Mouse (Mus musculus): ENCODE data around the gene Tmem190. TPM values are rescaled to one million over a fixed set of nuclear protein-coding genes. Genes with fewer than 3 reads are reported as not detected.

The Tmem190 gene
- polyA plus RNA-seq, 1 experiment from 2014 or later, result not detected

DNA sequence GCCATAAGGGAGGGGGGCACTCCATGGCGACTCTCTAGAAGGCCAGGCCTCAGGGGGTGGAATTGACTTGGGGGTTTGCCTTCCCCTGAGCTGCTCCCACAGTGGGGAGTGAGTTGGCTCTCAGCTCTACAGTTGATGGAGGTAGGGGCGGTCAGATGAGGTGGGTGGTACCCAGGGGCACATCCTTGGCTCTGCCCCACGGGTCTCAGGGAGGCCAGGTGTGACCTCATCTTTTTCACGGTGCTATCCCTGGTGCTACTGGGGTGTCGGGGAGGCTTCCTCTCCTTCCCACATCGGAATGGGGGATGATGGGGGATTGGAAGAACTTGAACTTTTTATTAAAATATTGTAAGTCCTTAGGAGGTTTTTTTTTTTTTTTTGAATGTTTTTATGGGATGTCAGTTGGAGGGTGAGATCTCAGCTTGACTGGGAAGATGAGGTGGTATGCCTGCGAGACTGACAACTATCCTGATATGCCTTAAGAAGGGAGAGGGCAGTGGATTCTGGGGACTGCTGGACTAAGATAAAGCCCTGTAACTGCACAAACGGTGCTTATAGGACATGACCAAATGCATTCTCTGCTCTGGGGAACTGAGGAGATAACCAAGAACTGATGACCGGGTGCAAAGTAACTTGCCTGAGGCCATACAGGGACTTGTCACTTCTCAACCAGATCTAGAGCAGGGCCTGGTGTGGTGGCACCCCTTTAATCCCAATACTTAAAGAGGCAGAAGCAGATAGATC, 35.4 kb upstream of the Tmem190 start:
- Histone ChIP-seq H3K27me3 (no peaks in the 10 kb centered on the region), H3K9me3 (no peaks in the 10 kb centered on the region), H3K4me1 (peaks cover 13% of the 10 kb centered on the region), H3K36me3 (peaks cover 49% of the 10 kb centered on the region), H3K4me2 (no peak overlapping the region), H3K9ac (no peak overlapping the region), H3K4me3 (no peak overlapping the region), H3K27ac (no peak overlapping the region)
- WGBS, result 76% methylated on average over 9 of the region's 9 CpGs
- no peak for ATAC-seq (ENCODE audit: insufficient number of reproducible peaks, insufficient read depth, low FRiP score, low TSS enrichment, low read depth)

DNA sequence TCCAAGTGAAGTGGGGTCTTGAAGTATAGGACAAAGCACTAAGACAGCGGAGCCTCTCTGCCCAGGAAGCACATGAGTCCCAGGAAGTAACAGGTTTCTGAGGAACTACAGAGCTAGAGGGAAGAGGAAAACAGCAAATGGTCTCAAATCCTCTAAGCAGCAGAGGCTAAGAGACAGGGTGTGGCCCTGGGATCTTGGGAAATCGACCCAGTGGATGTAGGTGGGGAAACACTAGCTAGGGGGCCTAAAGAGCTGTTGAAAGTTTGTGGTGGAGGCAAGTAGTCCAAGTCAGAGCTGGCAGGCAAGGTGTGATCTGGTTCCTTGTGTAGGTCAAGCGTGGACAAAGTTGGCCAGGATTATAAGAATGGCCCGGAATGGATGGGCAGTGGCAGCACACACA, 34.4 kb upstream of the Tmem190 start:
- WGBS, result 79% methylated on average over 4 of the region's 4 CpGs
- ATAC-seq (ENCODE audit: insufficient number of reproducible peaks, insufficient read depth, low FRiP score, low TSS enrichment, low read depth), result no peak

DNA sequence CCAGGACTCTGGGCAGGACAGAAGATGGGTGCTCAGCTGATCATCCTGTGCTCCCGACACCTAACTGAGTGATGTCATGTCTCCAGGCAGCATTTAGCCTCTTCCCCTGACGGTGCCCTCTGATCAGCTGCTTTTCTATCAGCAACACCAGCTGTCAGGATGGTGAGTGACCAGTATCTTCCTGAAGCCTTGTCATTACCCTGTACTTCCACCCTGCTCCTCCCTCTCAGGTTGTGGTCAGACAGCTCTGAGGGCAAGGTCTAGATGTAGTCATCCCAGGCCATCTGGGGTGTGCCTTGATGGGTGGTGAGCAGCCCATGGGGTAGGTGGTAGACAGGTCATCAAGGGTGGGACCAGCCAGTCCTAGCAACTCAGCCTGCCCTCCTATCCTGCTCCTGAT, 33.6 kb upstream of the Tmem190 start:
- Histone ChIP-seq H3K4me1 (peaks cover 16% of the 10 kb centered on the region), H3K27me3 (no peaks in the 10 kb centered on the region), H3K9ac (no peak overlapping the region), H3K9me3 (no peaks in the 10 kb centered on the region), H3K4me3 (no peak overlapping the region), H3K4me2 (no peak overlapping the region), H3K36me3 (peaks cover 30% of the 10 kb centered on the region), H3K27ac (no peak overlapping the region)
- ATAC-seq (ENCODE audit: insufficient number of reproducible peaks, insufficient read depth, low FRiP score, low TSS enrichment, low read depth), result no peak
- 79% methylated on average over 2 of the region's 2 CpGs for WGBS

More for the DNA sequence above, 34.4 kb upstream of the Tmem190 start:
- Histone ChIP-seq H3K9me3 (no peaks in the 10 kb centered on the region), H3K4me2 (no peak overlapping the region), H3K27me3 (no peaks in the 10 kb centered on the region), H3K4me1 (peaks cover 16% of the 10 kb centered on the region), H3K27ac (no peak overlapping the region), H3K9ac (no peak overlapping the region), H3K4me3 (no peak overlapping the region), H3K36me3 (peaks cover 39% of the 10 kb centered on the region)

DNA sequence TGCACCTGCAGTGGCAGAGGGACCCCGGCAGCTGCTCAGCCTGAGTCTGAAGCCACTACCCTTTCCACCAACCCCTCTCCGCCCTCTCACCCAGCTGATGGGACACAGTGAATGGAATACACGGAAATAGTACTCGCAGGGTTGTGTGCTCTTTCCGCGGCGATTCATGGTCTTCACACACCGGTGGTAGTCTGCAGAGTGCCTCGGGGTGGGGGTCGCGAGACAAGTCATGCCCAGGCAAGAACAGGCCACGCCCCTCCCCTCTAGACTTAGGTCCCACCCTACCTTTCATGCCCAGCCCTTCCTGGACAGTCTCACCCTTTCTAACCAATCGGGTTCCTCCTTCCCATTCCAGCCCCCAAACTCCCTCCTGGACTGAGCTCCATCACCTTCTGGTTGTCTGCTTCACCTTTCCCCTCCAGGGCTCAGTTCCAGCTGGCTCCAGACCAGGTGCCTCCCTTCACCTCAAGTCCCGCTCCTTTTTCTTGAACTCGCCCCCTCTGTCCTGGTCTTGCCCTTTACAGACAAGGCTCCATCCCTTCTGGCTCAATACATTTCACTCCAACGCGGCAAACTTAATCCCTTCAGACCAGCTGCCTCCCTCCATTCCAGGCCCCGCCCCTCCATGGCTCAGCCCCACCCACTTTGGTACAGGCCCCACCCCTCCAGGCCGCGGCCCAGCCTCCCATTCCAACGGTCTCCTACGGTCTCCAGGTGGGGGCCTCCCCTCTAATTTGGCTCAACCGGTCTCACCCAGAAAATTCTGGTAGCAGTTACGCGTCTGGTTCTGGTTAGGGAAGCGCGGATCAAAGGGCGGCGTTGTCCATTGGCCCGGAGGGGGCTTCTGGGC, 30.5 kb upstream of the Tmem190 start:
- Histone ChIP-seq H3K27ac (peak overlapping the region; percentile 87), H3K27me3 (no peaks in the 10 kb centered on the region), H3K4me3 (peak overlapping the region; percentile 48), H3K4me1 (peaks cover 16% of the 10 kb centered on the region), H3K36me3 (peaks cover 4% of the 10 kb centered on the region; the same call in 1 of the 2 replicates), H3K4me2 (peak overlapping the region; percentile 66), H3K9me3 (no peaks in the 10 kb centered on the region), H3K9ac (peak overlapping the region; percentile 44)
- peak; percentile 79 for ATAC-seq (ENCODE audit: insufficient number of reproducible peaks, insufficient read depth, low FRiP score, low TSS enrichment, low read depth)
- whole genome bisulfite sequencing, result 1% methylated on average over 30 of the region's 30 CpGs

DNA sequence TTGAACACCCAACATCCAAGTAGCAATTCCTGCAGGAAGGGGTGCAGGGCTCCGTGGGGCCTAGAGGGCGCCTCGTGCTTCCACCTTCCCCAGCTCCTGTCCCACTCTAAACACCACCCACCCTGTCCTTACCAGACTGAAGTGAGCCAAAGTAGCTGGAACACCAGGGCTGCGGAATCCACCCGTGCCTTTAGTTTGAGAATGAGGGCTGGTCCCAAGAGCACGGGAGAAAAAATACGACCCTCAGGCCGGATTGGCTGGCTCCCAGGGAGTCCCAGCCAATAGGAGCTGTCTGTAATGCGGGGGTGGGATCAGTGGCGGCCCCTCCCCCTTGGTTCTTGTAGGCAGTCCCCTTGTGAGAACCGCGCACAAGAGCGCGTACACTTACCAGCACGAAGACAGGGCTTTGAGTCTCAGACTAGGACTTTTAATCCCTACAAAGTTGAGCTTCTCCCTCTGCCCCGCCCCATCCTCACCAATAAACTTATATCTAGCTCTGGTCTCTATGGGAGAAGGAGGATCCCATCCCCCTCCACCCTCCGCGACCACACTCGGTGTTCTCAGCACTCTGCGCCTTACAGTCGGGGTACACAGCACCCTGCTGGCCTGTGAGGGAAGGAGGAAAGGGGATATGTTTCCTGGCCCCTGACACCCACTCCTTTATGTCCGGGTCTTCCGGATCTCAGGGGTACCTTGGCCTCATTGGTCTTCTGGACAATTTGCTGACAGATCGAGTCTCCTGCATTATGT, 29.7 kb upstream of the Tmem190 start, which contains the start of gene Cox6b2:
Cox6b2 (minus strand) TSS at position 274 of the 750 bp plus-strand sequence.
- peak within 1 kb of the TSS; percentile 48 for H3K4me3 ChIP-seq
- H3K4me2 ChIP-seq, result peak within 1 kb of the TSS; percentile 66
- no peaks in the 10 kb centered on the region for H3K27me3 ChIP-seq
- peak within 1 kb of the TSS; percentile 87 for H3K27ac ChIP-seq
- peaks cover 16% of the 10 kb centered on the region for H3K4me1 ChIP-seq
- peak; percentile 89 for ATAC-seq (ENCODE audit: insufficient number of reproducible peaks, insufficient read depth, low FRiP score, low TSS enrichment, low read depth)
- H3K9ac ChIP-seq, result peak within 1 kb of the TSS; percentile 44
- no peaks in the 10 kb centered on the region for H3K9me3 ChIP-seq
- 3% methylated on average over 24 of the region's 24 CpGs for WGBS
- H3K36me3 ChIP-seq, result peaks cover 3% of the 10 kb centered on the region; the same call in 1 of the 2 replicates

DNA sequence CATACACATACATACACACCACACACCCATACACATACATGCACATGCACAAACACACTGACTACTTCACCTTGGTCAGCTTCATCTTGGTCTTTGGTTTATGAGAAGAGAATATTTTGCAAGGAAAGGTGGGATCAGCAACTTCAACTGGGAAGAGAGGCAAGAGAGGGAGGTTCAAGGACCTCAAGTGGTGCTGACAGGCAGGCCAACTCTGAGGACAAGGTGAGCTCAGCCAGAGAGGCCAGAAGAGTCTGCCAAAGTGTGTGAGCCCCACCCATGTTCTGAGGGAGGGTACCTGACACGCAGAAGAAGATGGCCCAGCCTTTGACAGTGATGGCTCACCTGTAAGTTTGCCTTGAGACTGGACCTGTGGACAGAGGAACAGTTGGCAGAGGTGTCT, 23.1 kb upstream of the Tmem190 start:
- H3K4me1 ChIP-seq, result no peaks in the 10 kb centered on the region
- H3K4me2 ChIP-seq, result no peak overlapping the region
- 54% methylated on average over 1 of the region's 1 CpGs for WGBS
- no peak overlapping the region for H3K27ac ChIP-seq
- no peaks in the 10 kb centered on the region for H3K36me3 ChIP-seq
- H3K27me3 ChIP-seq, result no peaks in the 10 kb centered on the region
- H3K4me3 ChIP-seq, result no peak overlapping the region
- no peak for ATAC-seq (ENCODE audit: insufficient number of reproducible peaks, insufficient read depth, low FRiP score, low TSS enrichment, low read depth)
- no peak overlapping the region for H3K9ac ChIP-seq
- no peaks in the 10 kb centered on the region for H3K9me3 ChIP-seq

DNA sequence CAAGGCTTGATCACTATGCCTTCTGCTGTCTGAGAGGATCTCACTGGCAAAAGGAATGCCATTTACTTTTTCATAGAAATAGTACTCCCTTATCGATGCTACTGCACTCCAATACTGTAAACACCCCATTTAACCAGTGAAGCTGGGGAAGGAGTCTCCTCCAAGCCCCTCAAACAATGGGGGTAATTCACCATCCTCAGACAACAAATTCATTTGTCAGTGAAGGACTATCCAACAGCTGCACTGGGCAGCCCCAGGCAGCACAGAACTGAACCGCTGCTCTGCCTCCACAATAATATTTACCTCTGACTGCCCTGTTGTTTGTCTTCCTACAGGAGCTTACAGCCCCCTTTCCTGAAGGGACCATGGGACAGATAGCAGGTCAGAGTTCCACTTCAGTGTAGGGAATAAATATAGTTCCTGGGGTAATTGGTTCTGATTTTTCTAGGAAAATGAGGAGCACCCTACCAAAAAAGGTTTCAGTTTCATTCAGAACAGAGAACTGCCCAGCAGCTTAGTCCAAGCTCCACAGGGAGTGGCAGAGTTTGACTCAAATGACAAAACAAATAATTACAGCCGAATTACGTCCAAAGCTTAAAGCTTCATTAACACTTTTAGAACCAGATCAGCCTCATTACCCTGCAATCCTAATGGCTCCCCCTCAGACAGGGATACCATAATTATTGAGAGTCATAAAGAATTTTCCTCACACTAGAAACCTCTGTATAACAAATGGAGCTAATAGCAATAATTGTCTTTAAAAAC, 17.6 kb upstream of the Tmem190 start:
- Histone ChIP-seq H3K36me3 (no peaks in the 10 kb centered on the region), H3K9ac (no peak overlapping the region), H3K9me3 (no peaks in the 10 kb centered on the region), H3K4me1 (peaks cover 9% of the 10 kb centered on the region; the same call in 1 of the 2 replicates), H3K27ac (no peak overlapping the region), H3K4me2 (no peak overlapping the region), H3K27me3 (no peaks in the 10 kb centered on the region), H3K4me3 (no peak overlapping the region)
- WGBS, result 10% methylated on average over 4 of the region's 4 CpGs
- ATAC-seq (ENCODE audit: insufficient number of reproducible peaks, insufficient read depth, low FRiP score, low TSS enrichment, low read depth), result no peak

DNA sequence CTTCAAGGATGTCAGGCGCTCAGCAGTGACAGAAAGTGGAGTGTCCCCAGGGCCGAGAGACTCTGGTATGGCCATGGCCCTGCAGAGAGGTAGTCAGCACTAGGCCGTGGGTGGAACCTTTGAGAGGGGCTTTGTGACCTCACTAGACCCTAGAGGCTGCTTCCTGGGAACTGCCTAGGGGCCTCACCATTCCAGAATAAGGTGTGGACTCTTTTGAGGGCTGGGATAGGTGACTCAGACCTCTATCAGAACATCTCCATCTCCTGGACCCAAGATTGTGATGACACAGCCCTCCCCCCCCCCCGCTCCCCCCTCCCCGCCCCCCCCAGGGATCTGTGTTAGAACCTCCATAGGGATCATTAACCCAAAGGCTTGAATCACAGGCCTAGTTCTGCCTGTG, 11.5 kb upstream of the Tmem190 start, which contains the start of gene Fam71e2:
Fam71e2 (minus strand) TSS at position 101 of the 400 bp plus-strand sequence.
- H3K9ac ChIP-seq, result no peak within 1 kb of the TSS
- no peaks in the 10 kb centered on the region for H3K4me1 ChIP-seq
- no peak for ATAC-seq (ENCODE audit: insufficient number of reproducible peaks, insufficient read depth, low FRiP score, low TSS enrichment, low read depth)
- WGBS, result 75% methylated on average over 4 of the region's 5 CpGs
- no peak within 1 kb of the TSS for H3K4me3 ChIP-seq
- no peaks in the 10 kb centered on the region for H3K36me3 ChIP-seq
- H3K27ac ChIP-seq, result no peak within 1 kb of the TSS
- no peaks in the 10 kb centered on the region for H3K9me3 ChIP-seq
- no peak within 1 kb of the TSS for H3K4me2 ChIP-seq
- H3K27me3 ChIP-seq, result peaks cover 19% of the 10 kb centered on the region

DNA sequence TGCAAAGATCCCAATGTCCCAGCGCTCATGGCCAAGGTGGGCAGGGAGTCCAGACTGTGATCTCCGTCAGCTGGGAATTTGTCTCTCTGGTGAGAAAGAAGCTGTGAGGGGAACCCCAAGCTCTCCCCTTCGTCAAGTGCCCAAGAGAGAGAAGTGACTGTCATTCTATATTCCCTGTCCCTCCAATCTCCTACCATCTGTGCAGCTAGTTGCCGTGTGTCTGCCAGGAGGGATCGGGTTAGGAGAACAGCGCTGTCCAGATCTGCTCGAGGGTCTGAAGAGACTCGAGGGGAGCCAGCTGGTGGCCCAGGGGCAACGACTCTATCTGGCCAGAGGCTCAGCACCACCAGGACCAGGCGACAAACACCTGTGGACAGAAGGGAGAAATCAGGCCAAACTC, 6.6 kb upstream of the Tmem190 start:
- Histone ChIP-seq H3K27me3 (peaks cover 60% of the 10 kb centered on the region), H3K4me2 (no peak overlapping the region), H3K4me1 (peaks cover 17% of the 10 kb centered on the region), H3K4me3 (no peak overlapping the region), H3K9ac (no peak overlapping the region), H3K27ac (no peak overlapping the region), H3K9me3 (no peaks in the 10 kb centered on the region), H3K36me3 (no peaks in the 10 kb centered on the region)
- ATAC-seq (ENCODE audit: insufficient number of reproducible peaks, insufficient read depth, low FRiP score, low TSS enrichment, low read depth), result no peak
- WGBS, result 51% methylated on average over 10 of the region's 10 CpGs

DNA sequence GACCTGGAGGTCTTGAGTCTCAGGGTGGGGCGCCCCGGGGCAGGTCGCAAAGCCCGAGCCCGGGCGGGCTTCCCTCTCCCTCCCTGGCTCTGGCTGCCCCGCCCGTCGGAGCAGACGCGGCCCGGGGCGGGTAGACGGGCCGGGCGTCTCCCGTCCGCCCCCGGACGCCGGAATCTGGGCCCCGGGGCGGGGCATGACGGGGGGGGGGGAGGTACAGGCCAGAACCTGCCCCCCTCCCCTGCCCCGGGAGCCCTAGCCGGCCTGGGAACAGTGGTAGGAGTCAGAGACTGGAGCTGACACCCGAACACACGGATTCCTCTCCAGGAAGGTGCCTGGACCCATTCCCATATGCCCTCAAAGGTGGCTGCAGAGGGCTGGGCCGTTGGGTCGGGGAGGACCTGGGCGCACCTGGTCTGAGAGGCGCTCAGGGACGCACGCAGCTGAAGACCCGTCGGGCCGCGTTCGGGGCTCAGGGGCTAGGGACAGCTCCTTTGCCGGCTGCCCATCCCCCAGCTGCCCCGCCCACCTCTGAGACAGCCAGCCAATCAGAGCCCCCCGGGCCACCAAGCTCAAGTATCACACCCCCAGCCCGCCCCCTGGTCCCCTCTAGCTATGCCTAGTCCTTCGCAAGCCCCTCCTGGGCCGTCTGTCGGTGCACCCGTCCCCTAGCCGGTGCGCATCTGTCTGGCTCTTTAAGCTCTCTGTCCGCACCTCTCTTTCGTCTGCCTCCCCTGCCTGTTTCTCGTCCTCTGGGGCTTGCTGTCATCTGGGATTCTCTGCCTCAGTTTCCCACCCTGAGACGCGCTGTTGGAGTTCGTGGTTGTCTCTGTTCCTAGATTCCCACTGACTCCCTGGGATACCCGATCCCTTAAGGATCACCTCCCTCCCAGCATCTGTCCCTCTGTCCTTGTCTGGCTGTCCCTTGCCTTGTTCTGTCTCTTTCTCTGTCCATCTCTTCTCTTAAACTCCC, 5.6 kb upstream of the Tmem190 start:
- H3K4me2 ChIP-seq, result peak overlapping the region; percentile 60
- H3K9ac ChIP-seq, result peak overlapping the region; percentile 55
- peaks cover 68% of the 10 kb centered on the region for H3K27me3 ChIP-seq
- peaks cover 17% of the 10 kb centered on the region for H3K4me1 ChIP-seq
- H3K4me3 ChIP-seq, result peak overlapping the region; percentile 41
- WGBS, result 1% methylated on average over 52 of the region's 56 CpGs
- H3K9me3 ChIP-seq, result no peaks in the 10 kb centered on the region
- H3K36me3 ChIP-seq, result no peaks in the 10 kb centered on the region
- H3K27ac ChIP-seq, result no peak overlapping the region
- ATAC-seq (ENCODE audit: insufficient number of reproducible peaks, insufficient read depth, low FRiP score, low TSS enrichment, low read depth), result peak; percentile 65; the same call in 1 of the 2 replicates

All from embryonic facial prominence, embryonic 13.5 days (tissue).